Mouse (Mus musculus) kidney, embryonic 14.5 days (tissue): Measurements from ENCODE around the gene Spr. TPM values are rescaled to one million over a fixed set of nuclear protein-coding genes. Genes with fewer than 3 reads are reported as not detected.

Experiments used
- ATAC-seq: fragments of 200-750 bp; cut with Nextera tagmentation; 2 replicates; pipeline ENCODE4 v1.8.0; 2017; ENCODE audit warnings: moderate number of reproducible peaks, mild to moderate bottlenecking, moderate TSS enrichment, moderate library complexity; ENCODE audit not compliant: low FRiP score, low TSS enrichment
- H3K27ac ChIP-seq: fragments of 300-500 bp; sonication (generic); 2 replicates; pipeline ENCODE4 v1.5.1; 2014; ENCODE audit warnings: low read depth, mild to moderate bottlenecking, low read length, moderate library complexity, mixed read lengths
- H3K27me3 ChIP-seq: fragments of 300-500 bp; sonication (generic); 2 replicates; pipeline ENCODE4 v1.6.1; 2014; ENCODE audit warnings: mild to moderate bottlenecking, low read length; ENCODE audit not compliant: control insufficient read depth, insufficient read depth
- H3K36me3 ChIP-seq: fragments of 300-500 bp; sonication (generic); 2 replicates; pipeline ENCODE4 v1.6.1; 2014; ENCODE audit warnings: low read length, mixed read lengths; ENCODE audit not compliant: control insufficient read depth, insufficient read depth
- H3K4me1 ChIP-seq: fragments of 300-500 bp; sonication (generic); 2 replicates; pipeline ENCODE4 v1.6.1; 2014; ENCODE audit warnings: low read length, mixed read lengths; ENCODE audit not compliant: control insufficient read depth, insufficient read depth
- H3K4me2 ChIP-seq: fragments of 300-500 bp; sonication (generic); replicated peaks from 2 replicates; pipeline ENCODE4 v1.6.1; 2014; ENCODE audit warnings: low read depth, mild to moderate bottlenecking, low read length
- H3K4me3 ChIP-seq: fragments of 300-500 bp; sonication (generic); 2 replicates; pipeline ENCODE4 v1.5.1; 2014; ENCODE audit warnings: mild to moderate bottlenecking, low read length
- H3K9ac ChIP-seq: fragments of 300-500 bp; sonication (generic); 2 replicates; pipeline ENCODE4 v1.6.1; 2014; ENCODE audit warnings: low read depth, mild to moderate bottlenecking, low read length, moderate library complexity
- H3K9me3 ChIP-seq: fragments of 300-500 bp; sonication (generic); 2 replicates; pipeline ENCODE4 v1.6.1; 2016; ENCODE audit warnings: low read length; ENCODE audit not compliant: control insufficient read depth
- WGBS: fragments of 180-500 bp; shearing (Covaris S2); extraction: QIAGEN DNeasy Blood & Tissue Kit; methylation state at CpG from one replicate; pipeline ENCODE4 v1.1.7; 2014; 5-methylcytosine and 5-hydroxymethylcytosine counted together
- polyA plus RNA-seq: library from polyadenylated mRNA; unstranded; fragments of >200 nt; fragmentation: Nextera tagmentation; extraction: Ambion mirVana; gene quantifications from 2 replicates; pipeline ENCODE4 v1.2.1, GENCODE M21; 2014

The Spr gene
- polyA plus RNA-seq, 1 experiment from 2014 or later = 79.4 TPM

- no peak overlapping the region for H3K9ac ChIP-seq
- H3K27me3 ChIP-seq = no peaks in the 10 kb centered on the region
- no peak overlapping the region for H3K4me3 ChIP-seq
- no peaks in the 10 kb centered on the region for H3K36me3 ChIP-seq
- ATAC-seq = no peak
- no peaks in the 10 kb centered on the region for H3K4me1 ChIP-seq
- no peak overlapping the region for H3K27ac ChIP-seq
- WGBS = 77% methylated on average over 4 of the region's 4 CpGs
- no peak overlapping the region for H3K4me2 ChIP-seq
- no peaks in the 10 kb centered on the region for H3K9me3 ChIP-seq
Measured at GRCm38 (mm10) chr6:85087425-85087824, 50.1 kb downstream of the Spr start.

DNA sequence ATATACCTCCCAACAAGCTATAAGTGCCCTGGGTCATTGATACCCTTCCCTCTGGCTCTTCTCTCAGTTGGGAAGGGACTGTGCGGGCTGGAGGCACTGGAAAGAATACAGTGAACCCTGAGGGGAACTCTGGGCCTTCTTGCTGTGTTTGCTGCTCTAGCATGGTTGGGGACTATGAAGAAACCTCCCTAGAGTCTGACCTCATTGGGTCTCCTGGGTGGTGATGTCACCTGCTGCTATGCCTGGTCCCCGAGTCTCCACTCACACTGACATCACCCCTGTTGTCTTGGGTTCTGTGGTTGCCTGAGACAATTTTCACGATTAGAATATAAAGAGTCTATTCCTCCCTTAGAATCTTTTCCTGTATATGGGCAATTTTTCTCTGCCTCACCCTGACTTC is 50.9 kb downstream of the Spr start:
- no peaks in the 10 kb centered on the region for H3K36me3 ChIP-seq
- no peaks in the 10 kb centered on the region for H3K9me3 ChIP-seq
- H3K4me2 ChIP-seq = no peak overlapping the region
- ATAC-seq = no peak
- H3K9ac ChIP-seq = no peak overlapping the region
- no peak overlapping the region for H3K4me3 ChIP-seq
- no peaks in the 10 kb centered on the region for H3K27me3 ChIP-seq
- no peaks in the 10 kb centered on the region for H3K4me1 ChIP-seq
- H3K27ac ChIP-seq = no peak overlapping the region
- 68% methylated on average over 3 of the region's 3 CpGs for WGBS

Other genes starting within 250 kb of the Spr start
- gene Exoc6b, start 68.3 kb downstream of the Spr start, polyA plus RNA-seq = 19.4 and 32.5 TPM in 2 replicates
- gene Emx1, start 49.7 kb upstream of the Spr start, polyA plus RNA-seq = 7.5 and 8.5 TPM in 2 replicates
- 9.3 and 11.9 TPM in 2 replicates for gene Sfxn5, start 195.7 kb upstream of the Spr start, polyA plus RNA-seq
- gene Rab11fip5, start 236.9 kb upstream of the Spr start, polyA plus RNA-seq = 7.7 and 9.0 TPM in 2 replicates